Mouse (Mus musculus): ENCODE results near the gene Olfr298. TPM values are rescaled to one million over a fixed set of nuclear protein-coding genes. Genes with fewer than 3 reads are reported as not detected.

Gene Olfr298
- polyA plus RNA-seq (2012; ENCODE audit: insufficient read depth, low replicate concordance): not detected in 2 replicates

- Histone ChIP-seq H3K4me3 (replicated peaks) (no peak within 1 kb of the TSS), H3K9me3 (no peaks in the 10 kb centered on the region), H3K4me1 (no peaks in the 10 kb centered on the region), H3K27me3 (replicated peaks) (no peaks in the 10 kb centered on the region), H3K36me3 (replicated peaks; ENCODE audit: low read length) (no peaks in the 10 kb centered on the region)
- TF ChIP-seq FLI1 (IDR thresholded peaks at IDR 0.05; ENCODE audit: low read length): no peak
- TF ChIP-seq GATA1 (IDR thresholded peaks at IDR 0.05; ENCODE audit: borderline replicate concordance, low read length): no peak
Measured at GRCm38 (mm10) chr7:86492384-86492783, at the start of gene Olfr298. Olfr298 (minus strand) TSS chr7:86492484.

- no peaks in the 10 kb centered on the region for H3K9me3 ChIP-seq
- no peaks in the 10 kb centered on the region for H3K27me3 ChIP-seq (replicated peaks)
- no peak within 1 kb of the TSS for H3K4me3 ChIP-seq (replicated peaks)
- no peaks in the 10 kb centered on the region for H3K4me1 ChIP-seq
- H3K36me3 ChIP-seq (replicated peaks; ENCODE audit: low read length): no peaks in the 10 kb centered on the region
- TF ChIP-seq FLI1 (IDR thresholded peaks at IDR 0.05; ENCODE audit: low read length): no peak
- no peak for TF ChIP-seq GATA1 (IDR thresholded peaks at IDR 0.05; ENCODE audit: borderline replicate concordance, low read length)
Measured at GRCm38 (mm10) chr7:86519668-86520067, 27.4 kb upstream of the Olfr298 start, which contains the start of gene Olfr297. Olfr297 (plus strand) TSS chr7:86519968.

GRCm38 (mm10) chr7:86459621-86460020, 32.7 kb downstream of the Olfr298 start, which contains the start of gene Olfr299:
Olfr299 (plus strand) TSS chr7:86459921.
- no peaks in the 10 kb centered on the region for H3K27me3 ChIP-seq (replicated peaks)
- H3K4me3 ChIP-seq (replicated peaks): no peak within 1 kb of the TSS
- no peaks in the 10 kb centered on the region for H3K4me1 ChIP-seq
- no peaks in the 10 kb centered on the region for H3K9me3 ChIP-seq
- H3K36me3 ChIP-seq (replicated peaks; ENCODE audit: low read length): no peaks in the 10 kb centered on the region
- no peak for TF ChIP-seq GATA1 (IDR thresholded peaks at IDR 0.05; ENCODE audit: borderline replicate concordance, low read length)
- no peak for TF ChIP-seq FLI1 (IDR thresholded peaks at IDR 0.05; ENCODE audit: low read length)

Other genes with a start within 250 kb of the Olfr298 start
- not detected in 2 replicates for gene Vmn2r76, start 246.2 kb downstream of the Olfr298 start, polyA plus RNA-seq (2012; ENCODE audit: insufficient read depth, low replicate concordance)
- not detected in 2 replicates for gene Olfr310, start 215.3 kb downstream of the Olfr298 start, polyA plus RNA-seq (2012; ENCODE audit: insufficient read depth, low replicate concordance)
- gene Olfr309, start 178.8 kb downstream of the Olfr298 start, polyA plus RNA-seq (2012; ENCODE audit: insufficient read depth, low replicate concordance): not detected in 2 replicates
- not detected in 2 replicates for gene Olfr308, start 166.9 kb downstream of the Olfr298 start, polyA plus RNA-seq (2012; ENCODE audit: insufficient read depth, low replicate concordance)
- gene Olfr307, start 154.9 kb downstream of the Olfr298 start, polyA plus RNA-seq (2012; ENCODE audit: insufficient read depth, low replicate concordance): not detected in 2 replicates
- gene Olfr305, start 125.6 kb downstream of the Olfr298 start, polyA plus RNA-seq (2012; ENCODE audit: insufficient read depth, low replicate concordance): 0.47 TPM in 1 of 2 replicates, not detected in the other
- gene Olfr304, start 105.8 kb downstream of the Olfr298 start, polyA plus RNA-seq (2012; ENCODE audit: insufficient read depth, low replicate concordance): not detected in 2 replicates
- not detected in 2 replicates for gene Olfr303, start 94.7 kb downstream of the Olfr298 start, polyA plus RNA-seq (2012; ENCODE audit: insufficient read depth, low replicate concordance)
- gene Olfr301, start 88.6 kb downstream of the Olfr298 start, polyA plus RNA-seq (2012; ENCODE audit: insufficient read depth, low replicate concordance): not detected in 2 replicates
- not detected in 2 replicates for gene Olfr299, start 32.6 kb downstream of the Olfr298 start, polyA plus RNA-seq (2012; ENCODE audit: insufficient read depth, low replicate concordance)
- gene Olfr297, start 27.5 kb upstream of the Olfr298 start, polyA plus RNA-seq (2012; ENCODE audit: insufficient read depth, low replicate concordance): not detected in 2 replicates
- not detected in 2 replicates for gene Olfr295, start 91.4 kb upstream of the Olfr298 start, polyA plus RNA-seq (2012; ENCODE audit: insufficient read depth, low replicate concordance)
- gene Olfr294, start 124.2 kb upstream of the Olfr298 start, polyA plus RNA-seq (2012; ENCODE audit: insufficient read depth, low replicate concordance): not detected in 2 replicates
- not detected in 2 replicates for gene Olfr293, start 156.6 kb upstream of the Olfr298 start, polyA plus RNA-seq (2012; ENCODE audit: insufficient read depth, low replicate concordance)
- not detected in 2 replicates for gene Olfr292, start 195.8 kb upstream of the Olfr298 start, polyA plus RNA-seq (2012; ENCODE audit: insufficient read depth, low replicate concordance)

Data from megakaryocyte, embryonic 14.5 days (primary cell).